Mouse (Mus musculus): ENCODE measurements around the gene Stub1. TPM values are rescaled to one million over a fixed set of nuclear protein-coding genes. Genes with fewer than 3 reads are reported as not detected.
A peak's percentile ranks its signal among the peaks of the same experiment; 100 is the strongest.
"Not testable (repeated sequence)": the region's sequence is repeated elsewhere in the genome, so short reads cannot be mapped to it uniquely, and the experiment has no call there.

The Stub1 gene
- total RNA-seq, 2 experiments from 2014 or later = 80.2 to 81.3 TPM

DNA sequence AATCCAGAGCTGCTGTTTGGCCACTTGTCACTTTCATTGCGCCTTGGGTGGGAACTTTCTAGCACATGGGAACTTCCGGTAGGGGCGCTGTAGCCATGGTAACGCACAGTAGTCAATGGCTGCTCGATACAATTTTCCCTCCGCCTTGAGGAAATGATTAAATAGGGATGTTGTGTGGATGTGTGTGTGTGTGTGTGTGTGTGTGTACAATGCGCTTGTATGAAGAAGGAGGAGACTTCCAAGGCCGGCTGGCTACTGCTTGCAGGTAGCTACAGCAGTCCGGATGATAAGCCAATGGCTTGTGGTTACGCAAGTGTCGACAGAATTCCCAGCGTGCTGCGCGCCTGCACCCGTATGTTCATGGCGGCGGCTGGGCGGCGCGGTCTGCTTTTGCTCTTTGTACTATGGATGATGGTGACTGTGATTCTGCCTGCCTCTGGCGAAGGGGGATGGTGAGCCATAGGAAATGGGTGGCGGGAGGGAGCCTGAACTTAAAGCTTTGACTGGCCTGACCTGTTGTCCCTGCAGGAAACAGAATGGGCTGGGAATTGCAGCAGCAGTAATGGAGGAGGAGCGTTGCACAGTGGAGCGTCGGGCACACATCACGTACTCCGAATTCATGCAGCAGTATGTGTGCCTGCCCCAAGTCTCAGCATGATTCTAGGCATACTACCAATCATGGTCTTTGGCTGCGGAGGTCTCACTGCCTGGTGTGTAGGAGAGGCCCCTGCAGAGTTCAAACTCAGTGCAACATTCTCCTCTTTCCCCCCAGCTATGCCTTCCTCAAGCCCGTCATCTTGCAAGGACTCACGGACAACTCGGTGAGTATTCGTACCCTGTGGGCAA, 4.3 kb downstream of the Stub1 start, which contains the start of gene Jmjd8:
Jmjd8 (plus strand) TSS at position 156 of the 846 bp plus-strand sequence.
- DNase-seq = peak; percentile 69
- intact Hi-C loops (cut with DNase I; ENCODE audit: low total_unique reads) = no loop called here

- intact Hi-C loops (cut with DNase I; ENCODE audit: low total_unique reads) = no loop called here
- DNase-seq = no peak
Measured at GRCm38 (mm10) chr17:25828223-25828594, 5.0 kb downstream of the Stub1 start.

GRCm38 (mm10) chr17:25827546-25828222, 5.5 kb downstream of the Stub1 start:
- intact Hi-C loops (cut with DNase I; ENCODE audit: low total_unique reads) = no loop called here
- no peak for DNase-seq

DNA sequence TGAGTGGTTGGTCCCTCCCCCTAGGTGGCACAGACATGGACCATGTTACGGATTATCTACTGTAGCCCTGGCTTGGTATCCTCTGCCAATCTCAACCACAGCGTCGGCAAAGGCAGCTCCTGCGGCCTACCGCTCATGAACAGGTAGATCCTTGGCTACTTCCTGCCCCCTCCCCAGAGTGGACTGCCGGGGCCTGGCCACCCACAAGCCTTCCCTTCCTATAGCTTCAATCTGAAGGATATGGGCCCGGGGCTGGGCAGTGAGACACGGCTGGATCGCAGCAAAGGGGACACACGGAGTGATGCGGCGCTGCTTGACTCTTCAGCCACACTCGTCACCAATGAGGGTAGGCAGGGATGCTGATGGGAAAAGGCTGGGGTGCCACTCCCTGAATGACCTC, 6.2 kb downstream of the Stub1 start:
- no peak for DNase-seq
- intact Hi-C loops (cut with DNase I; ENCODE audit: low total_unique reads) = no loop called here

- intact Hi-C loops (cut with DNase I; ENCODE audit: low total_unique reads) = no loop called here
- DNase-seq = no peak
Measured at GRCm38 (mm10) chr17:25825984-25826570, 7.1 kb downstream of the Stub1 start.

DNA sequence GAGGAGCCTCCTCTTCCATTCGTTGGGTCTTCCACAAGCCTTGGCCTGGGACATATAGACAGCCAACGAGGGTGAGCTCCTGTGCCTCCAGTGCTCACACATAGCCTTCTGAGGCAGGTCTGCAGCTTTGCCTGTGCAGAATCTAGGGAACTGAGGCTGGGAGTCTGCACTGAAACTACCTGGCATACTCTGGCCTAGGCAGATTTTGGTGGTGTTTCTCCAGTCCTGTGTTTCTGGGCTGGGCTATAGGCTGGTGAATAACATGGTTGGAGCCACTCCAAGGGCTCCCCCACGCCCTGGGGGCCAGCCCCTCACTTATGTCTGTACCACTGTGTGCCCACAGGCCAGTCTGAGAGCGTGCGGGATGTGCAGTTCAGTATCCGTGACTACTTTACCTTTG, 7.9 kb downstream of the Stub1 start:
- intact Hi-C loops (cut with DNase I; ENCODE audit: low total_unique reads) = no loop called here
- no peak for DNase-seq

DNA sequence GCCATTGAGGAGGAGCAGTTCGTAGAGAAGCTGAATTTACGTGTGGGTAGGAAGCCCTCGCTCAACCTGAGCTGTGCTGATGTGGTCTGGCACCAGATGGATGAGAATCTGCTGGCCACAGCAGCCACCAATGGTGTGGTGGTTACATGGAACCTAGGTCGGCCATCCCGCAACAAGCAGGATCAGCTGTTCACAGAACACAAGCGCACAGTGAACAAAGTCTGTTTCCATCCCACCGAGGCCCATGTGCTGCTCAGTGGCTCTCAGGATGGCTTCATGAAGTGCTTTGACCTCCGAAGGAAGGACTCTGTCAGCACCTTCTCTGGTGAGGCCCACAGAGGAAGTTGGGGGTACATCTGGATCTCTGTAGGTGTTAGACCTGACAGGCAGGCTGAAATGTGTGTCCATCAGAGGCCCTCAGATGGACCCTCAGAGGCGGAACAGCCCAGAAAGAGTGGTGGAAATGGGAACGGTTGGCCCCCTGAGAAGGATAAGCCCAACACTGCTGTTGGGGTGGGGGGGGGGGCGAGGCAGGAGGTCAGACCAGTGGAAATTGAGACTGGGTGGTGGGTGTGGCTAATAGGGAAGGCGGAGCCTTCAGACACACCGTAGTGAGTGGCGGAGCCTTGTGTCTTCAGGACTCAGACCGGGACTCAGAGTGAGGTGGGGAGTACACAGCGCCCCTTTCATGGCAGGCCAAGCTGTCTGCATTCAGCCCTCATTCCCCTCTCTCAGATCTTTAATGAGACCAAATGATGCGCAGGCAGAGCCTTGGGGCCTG, 8.7 kb downstream of the Stub1 start:
- intact Hi-C loops (cut with DNase I; ENCODE audit: low total_unique reads) = no loop called here
- DNase-seq = no peak

- intact Hi-C loops (cut with DNase I; ENCODE audit: low total_unique reads) = no loop called here
- no peak for DNase-seq
Measured at GRCm38 (mm10) chr17:25823452-25823851, 9.8 kb downstream of the Stub1 start, which contains the start of gene Wdr24. TSS of gene Wdr24 (plus strand) at chr17:25823627.

- intact Hi-C loops (cut with DNase I; ENCODE audit: low total_unique reads) = no loop called here
- peak; percentile 10 for DNase-seq
Measured at GRCm38 (mm10) chr17:25818851-25819780, 14.1 kb downstream of the Stub1 start.

DNA sequence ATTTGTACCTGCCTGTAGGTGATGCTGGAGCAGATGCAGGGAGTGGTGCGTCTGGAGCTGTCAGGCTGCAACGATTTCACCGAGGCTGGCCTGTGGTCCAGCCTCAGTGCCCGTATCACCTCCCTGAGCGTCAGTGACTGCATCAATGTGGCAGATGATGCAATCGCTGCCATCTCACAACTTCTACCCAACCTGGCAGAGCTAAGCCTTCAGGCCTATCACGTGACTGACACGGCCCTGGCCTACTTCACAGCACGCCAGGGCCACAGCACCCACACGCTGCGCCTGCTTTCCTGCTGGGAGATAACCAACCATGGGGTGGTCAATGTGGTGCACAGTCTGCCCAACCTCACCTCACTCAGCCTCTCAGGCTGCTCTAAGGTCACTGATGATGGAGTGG, 15.5 kb downstream of the Stub1 start:
- intact Hi-C loops (cut with DNase I; ENCODE audit: low total_unique reads) = no loop called here
- peak; percentile 1 for DNase-seq

DNA sequence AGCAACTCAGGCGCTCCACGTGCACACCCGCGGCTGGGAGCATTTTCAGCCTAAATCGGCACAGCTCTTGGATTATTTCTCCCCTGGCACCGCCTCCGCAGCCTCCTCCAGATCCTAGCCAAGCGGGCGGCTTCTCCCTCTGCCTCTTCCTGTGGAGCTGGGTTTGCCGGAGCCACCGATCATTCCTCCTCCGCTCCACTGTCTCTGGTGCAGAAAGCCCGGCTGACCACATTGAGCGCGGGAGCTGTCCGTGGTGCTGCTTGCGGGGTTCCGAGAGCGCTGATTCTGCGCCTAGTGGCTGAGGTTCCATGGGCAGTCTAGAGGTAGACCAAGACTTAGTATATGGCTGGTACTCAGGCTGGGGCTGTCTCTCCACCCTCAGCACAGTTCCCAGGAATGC, 19.7 kb downstream of the Stub1 start:
- intact Hi-C loops (cut with DNase I; ENCODE audit: low total_unique reads) = no loop called here
- peak; percentile 86 for DNase-seq

GRCm38 (mm10) chr17:25810890-25811289, 22.3 kb downstream of the Stub1 start:
- DNase-seq = no peak
- intact Hi-C loops (cut with DNase I; ENCODE audit: low total_unique reads) = no loop called here

DNA sequence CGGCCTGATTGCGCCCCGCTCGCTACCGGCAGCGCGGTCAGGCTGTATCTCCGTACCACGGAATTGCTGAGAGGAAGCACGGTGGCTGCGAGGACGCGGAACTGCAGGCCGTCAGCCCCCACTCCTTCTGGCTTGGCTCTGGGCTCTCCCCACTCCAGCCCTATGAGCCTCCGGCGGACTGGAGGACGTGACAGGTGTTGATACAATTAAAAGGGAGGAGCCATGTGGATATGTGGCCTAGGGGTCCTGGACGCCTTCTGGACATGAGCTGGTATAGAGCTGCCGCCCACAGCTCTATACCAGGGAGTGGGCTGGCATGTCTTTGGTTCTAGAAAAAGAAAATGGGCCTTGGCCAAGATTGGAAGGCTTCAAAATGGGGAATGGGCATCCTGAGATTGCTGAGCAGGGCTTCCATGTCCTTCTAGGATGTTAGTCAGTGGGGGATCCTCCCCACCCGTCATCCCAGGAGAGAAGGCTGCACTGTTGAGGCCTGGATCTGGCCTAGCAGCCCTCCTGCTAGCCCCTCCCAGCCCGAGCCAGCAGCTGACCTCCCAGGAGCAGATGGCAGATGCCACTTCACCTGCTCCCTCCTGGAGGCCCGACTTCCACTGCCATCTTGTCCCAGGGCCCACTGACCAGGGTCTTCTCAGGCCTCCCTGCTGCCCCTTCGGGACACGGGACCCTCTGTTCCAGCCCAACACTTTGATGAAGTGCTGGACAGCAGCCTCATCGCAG, 23.4 kb downstream of the Stub1 start:
- intact Hi-C loops (cut with DNase I; ENCODE audit: low total_unique reads) = no loop called here
- no peak for DNase-seq

DNA sequence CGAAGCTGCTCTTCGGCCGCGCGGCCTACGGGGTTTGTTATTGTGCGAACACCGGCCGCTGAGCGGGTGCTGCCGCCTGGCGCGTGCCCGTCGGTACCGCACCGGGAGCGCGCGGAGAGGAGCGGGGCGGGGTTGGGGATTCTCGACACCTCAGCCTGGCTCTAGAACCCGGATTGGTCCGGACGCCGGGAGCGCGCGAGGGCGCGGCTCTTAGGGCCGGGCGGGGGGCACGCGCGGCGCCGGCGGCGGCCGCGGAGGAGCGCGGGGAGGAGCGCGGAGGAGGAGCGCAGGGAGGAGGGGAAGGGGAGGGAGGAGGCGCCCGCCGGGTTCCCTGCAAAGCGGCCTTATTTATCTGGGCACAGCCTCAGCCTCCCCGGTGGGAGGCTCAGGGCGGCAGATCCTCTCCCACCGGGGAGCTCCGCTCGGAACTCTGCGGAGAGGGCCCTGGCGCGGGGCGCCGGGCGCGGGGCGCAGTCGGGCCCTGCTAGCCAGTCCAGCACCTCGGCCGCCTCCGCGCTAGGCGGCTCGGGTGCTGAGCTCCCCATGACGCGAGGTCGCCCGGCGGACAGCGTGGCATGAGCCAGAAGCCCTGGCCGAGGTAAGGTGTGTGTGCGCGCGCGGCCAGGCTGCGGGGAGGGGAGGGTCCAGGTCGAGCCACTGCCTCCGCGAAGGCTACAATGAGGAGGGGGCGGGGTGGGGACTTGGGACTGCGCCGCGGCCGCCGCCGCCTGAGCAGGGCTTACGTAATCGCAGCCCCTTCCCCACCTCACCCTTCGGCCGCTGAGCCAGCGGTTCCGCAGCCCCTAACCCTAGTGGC, 24.2 kb downstream of the Stub1 start, which contains the start of gene Fbxl16:
Fbxl16 (plus strand) TSS at position 297 of the 817 bp plus-strand sequence.
- intact Hi-C loops (cut with DNase I; ENCODE audit: low total_unique reads) = no loop called here
- DNase-seq = peak; percentile 64

- no peak for DNase-seq
- intact Hi-C loops (cut with DNase I; ENCODE audit: low total_unique reads) = no loop called here
Measured at GRCm38 (mm10) chr17:25808028-25808427, 25.2 kb downstream of the Stub1 start.

DNA sequence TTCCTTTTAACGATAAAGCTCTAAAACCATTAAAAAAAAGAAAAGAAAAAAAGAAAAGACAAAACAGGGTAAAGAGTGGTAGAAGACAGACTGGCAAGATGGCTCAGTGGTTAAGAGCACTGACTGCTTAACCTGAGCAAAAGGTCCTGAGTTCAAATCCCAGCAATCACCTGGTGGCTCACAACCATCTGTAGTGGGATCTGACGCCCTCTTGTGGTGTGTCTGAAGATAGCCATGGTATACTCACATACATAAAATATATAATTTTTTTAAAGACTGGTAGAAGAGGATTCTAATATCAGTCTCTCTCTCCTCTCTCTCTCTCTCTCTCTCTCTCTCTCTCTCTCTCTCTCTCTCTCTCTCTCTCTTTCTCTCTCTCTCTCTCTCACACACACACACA, 25.8 kb downstream of the Stub1 start:
- DNase-seq; intact Hi-C loops (cut with DNase I; ENCODE audit: low total_unique reads): not testable (repeated sequence)

DNA sequence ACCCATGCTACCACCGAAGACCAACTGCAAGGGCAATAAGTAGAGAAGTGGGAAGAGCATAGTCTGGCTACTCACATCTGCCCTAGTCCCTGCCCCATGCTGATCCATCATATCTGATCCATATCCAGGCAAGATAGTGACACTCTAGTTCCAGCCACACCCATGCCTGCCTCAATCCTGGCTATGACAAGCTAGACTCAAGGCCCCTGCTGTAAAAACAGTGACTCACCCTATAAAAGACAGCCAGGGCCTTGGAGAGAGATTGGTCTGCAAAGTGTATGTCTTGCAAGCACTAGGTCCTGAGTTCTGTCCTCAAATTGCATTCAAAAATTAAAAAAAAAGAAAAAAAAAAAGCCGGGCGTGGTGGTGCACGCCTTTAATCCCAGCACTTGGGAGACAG, 26.7 kb downstream of the Stub1 start:
- intact Hi-C loops (cut with DNase I; ENCODE audit: low total_unique reads) = no loop called here
- no peak for DNase-seq

Data from gastrocnemius, postnatal 14 days (tissue).